Mouse (Mus musculus): ENCODE measurements around the gene Nfia.

Nfia gene

DNA sequence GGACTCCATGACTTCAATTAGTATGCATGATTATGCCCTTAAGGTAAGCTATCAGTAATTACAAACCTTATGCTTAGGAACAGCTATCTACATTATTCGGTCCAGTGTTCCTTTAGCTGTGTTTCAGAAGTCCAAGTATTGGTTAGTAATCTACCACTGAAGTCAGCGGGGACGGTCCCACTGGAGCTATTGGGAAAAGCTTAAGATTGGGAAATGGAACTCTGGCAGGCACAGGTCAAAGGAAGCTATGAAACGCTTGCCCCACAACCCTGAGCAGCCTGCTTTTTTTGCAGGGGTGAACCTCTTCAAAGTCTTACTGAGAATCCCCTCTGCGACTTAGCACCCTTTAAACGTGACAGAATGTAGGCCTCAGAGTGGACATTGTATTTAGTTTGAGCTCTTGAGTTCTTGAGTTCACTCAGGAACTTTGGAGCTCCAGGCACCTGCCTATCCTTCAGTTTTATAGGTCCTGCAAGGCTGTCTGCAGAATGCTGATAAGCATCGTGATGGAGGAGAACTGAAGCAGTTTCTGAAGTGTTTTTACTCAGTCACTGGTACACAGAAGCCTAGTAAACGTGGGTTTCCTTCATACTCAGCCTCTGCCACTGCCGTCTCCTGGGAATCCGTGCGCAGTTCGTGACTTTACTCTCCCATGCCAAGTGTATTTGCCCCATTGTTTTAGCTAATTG, 127.9 kb downstream of the Nfia start:
- DNase-seq (ENCODE audit: inconsistent age in 2 of 2, low spot score in 1 of 2), result peak in 1 of 2 experiments; percentile 48

- no peak for DNase-seq (ENCODE audit: inconsistent age in 2 of 2, low spot score in 1 of 2)
Measured at GRCm38 (mm10) chr4:97905826-97906225, 133.3 kb downstream of the Nfia start.

DNA sequence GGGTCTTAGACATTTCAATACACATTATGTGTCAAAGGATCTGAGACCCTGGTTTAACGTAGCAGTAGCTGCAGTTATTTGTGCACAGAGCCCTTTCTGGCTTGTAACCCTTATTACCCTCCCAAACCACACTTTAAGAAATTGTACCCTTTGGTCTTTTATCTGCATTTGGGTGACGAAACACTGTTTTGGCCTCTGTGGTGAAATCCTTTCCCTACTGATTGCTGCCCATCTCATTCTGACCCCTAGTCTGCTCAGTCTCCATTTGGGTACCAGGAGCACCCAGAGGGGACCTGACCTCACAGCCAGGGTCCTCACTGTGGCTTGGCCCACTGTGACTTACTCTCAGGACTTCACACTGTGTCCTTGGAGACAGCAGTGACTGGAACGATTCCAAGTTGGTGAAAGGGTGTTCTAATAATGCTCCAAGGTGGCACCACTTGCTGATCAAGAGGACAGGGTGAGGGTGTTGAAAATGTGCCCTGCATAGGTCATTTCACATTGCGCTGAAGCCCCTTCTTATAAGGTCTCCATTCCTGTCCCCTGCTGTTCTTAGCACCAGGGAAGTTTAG, 136.1 kb downstream of the Nfia start:
- peak in 1 of 2 experiments; percentile 77 for DNase-seq (ENCODE audit: inconsistent age in 2 of 2, low spot score in 1 of 2)

GRCm38 (mm10) chr4:97910115-97910776, 137.7 kb downstream of the Nfia start:
- DNase-seq (ENCODE audit: inconsistent age in 2 of 2, low spot score in 1 of 2), result peak in 1 of 2 experiments; percentile 31

DNA sequence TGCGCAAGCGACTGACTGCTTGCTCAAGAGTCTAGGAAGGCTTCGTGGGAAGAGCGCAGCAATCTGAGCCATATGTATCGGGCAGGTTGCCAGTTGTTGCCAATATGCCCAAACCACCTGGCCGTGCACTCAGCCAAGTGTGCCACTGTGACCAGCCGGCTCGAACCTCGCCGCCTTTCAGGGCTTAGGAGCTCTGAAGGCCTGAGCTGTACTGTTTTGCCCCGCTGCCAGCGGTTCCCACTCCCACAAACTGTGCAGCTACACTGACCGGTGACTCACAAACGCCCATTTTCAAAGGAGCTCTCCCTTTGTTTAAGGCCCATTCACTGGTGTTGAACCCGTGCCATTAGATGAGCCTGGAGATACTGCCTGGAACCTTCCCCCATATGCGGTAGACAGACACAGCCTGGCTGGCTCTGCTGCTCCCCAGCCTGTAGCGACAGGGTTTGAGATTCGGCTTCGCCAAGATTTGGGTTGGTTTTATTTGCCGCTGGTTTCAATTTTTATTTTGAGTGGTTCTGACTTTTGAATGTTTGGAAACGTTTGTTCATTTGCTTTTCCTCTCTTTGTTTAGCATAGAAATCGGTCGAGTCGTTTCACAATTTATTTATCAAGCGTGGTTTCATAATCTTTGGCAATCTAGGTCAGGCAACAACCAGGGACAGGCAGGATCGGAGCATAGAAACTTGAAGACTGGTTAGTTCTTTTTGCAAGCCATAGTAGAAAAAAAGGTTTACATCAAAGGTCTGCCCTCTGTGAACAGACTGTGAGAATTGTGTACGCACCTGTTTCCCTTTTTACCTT, 138.4 kb downstream of the Nfia start:
- DNase-seq (ENCODE audit: inconsistent age in 2 of 2, low spot score in 1 of 2), result peak in 1 of 2 experiments; percentile 65

- no peak for DNase-seq (ENCODE audit: inconsistent age in 2 of 2, low spot score in 1 of 2)
Measured at GRCm38 (mm10) chr4:97911755-97912154, 139.2 kb downstream of the Nfia start.

DNA sequence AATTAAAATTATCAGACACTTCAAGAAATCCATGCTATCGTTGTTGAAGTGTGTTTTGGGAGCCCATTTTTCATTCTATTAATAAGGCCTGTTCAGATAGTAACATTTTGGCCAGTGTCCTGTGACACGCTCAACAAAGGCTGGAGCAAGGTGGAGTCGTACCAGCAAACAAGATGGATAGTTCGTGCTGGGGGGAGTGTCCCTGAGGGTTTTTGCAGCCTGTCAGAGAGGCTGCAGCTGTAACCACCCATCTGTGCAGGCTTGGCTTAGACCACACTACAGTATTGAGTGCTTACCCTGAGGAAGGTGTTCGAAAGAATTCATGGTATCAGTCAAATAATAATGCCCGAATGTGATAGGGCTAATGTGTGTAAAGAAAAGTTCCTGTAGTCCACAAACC, 139.6 kb downstream of the Nfia start:
- DNase-seq (ENCODE audit: inconsistent age in 2 of 2, low spot score in 1 of 2), result no peak

DNA sequence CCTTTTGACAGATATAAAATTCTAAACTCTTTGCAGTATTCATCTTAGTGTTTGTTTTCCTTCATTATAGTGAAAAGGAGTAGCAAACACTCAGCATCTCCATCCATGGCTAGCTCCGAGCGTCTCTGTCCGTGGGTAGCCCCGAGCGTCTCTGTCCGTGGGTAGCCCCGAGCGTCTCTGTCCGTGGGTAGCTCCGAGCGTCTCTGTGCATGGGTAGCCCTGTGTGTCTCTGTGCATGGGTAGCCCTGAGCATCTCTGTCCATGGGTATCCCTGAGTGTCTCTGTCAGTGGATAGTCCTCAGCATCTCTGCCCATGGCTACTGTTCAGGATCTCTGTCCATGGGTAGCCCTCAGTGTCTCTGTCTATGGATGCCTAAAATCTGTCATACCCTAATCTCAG, 140.0 kb downstream of the Nfia start:
- DNase-seq (ENCODE audit: inconsistent age in 2 of 2, low spot score in 1 of 2), result no peak

DNA sequence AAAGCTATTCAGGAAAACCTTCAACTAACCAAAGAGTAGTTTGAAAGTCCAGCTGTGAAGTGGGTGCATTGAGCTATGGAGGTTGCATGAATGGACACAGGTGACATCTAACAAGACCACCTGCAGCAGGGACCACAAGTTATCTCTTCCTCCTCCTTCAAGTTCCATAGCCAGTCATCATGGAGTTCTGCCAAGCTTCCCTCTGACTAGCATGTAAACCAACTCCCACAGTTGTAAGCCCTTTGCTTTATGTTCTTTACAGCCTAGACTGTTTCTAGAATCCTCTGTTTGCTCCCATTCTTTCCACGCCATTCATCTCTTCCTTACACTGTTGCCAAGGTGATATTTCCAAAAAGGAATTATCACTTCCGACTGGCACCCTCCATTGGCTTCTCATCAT, 141.8 kb downstream of the Nfia start:
- no peak for DNase-seq (ENCODE audit: inconsistent age in 2 of 2, low spot score in 1 of 2)

GRCm38 (mm10) chr4:97914761-97915160, 142.2 kb downstream of the Nfia start:
- peak in 1 of 2 experiments; percentile 57 for DNase-seq (ENCODE audit: inconsistent age in 2 of 2, low spot score in 1 of 2)

DNA sequence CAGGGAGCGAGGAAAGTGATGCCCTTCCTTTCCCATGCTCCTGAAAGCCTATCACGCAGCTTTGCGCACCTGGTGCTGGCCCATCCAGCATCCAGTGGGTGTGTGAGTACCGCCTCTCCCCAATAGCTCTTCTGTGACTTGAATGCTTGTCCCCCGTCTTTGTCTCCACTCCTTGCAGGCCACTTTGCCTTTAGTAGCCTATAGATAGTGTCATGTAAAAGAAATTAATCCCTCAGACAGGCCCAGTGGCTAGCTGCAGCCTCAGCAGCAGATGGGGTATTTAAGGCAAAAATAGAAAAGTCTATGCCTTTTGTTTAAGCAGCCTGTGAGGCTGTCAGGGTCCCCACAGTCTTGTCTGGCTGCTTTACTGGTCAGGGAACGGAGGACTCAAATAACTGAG, 145.0 kb downstream of the Nfia start:
- DNase-seq (ENCODE audit: inconsistent age in 2 of 2, low spot score in 1 of 2), result no peak

DNA sequence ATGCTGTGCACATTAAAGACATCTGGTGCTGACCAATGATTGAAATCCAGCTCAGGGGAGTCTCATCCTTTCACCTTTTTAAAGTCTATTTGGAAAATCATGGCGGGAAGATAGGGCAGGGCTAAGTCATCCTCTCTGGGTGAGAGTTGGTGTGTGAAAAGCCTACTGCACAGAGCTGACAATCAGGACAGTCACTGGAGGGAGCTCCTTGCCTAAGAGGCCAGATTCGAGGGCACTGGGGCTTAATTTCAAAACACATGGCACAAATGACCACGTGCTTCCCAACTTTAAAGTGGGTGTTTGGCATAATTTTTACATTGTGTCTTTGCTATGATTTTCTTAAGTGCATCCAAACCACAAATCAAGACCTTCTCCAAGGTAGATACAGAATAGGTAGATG, 146.1 kb downstream of the Nfia start:
- peak in 1 of 2 experiments; percentile 60 for DNase-seq (ENCODE audit: inconsistent age in 2 of 2, low spot score in 1 of 2)

DNA sequence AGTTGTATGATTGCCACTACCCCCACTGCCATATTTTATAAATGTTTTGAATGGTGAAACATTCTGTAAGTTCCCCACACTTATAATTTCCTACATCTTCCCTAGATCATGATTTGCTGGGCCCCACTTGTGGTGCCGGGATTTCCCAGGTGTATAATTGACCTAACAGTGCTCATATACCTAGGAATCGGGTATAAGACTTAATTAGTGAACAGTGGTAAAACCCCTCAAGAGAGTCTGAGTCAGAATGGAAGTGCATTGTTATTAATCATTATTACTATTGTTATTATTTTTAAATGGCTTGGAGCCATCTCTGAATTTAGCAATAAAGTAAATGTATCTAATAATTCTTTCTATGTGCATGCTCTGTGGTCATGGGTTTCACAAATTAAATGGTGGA, 147.2 kb downstream of the Nfia start:
- DNase-seq (ENCODE audit: inconsistent age in 2 of 2, low spot score in 1 of 2), result no peak

GRCm38 (mm10) chr4:97920287-97921079, 147.9 kb downstream of the Nfia start:
- DNase-seq (ENCODE audit: inconsistent age in 2 of 2, low spot score in 1 of 2), result peak; percentile 65 to 91

DNA sequence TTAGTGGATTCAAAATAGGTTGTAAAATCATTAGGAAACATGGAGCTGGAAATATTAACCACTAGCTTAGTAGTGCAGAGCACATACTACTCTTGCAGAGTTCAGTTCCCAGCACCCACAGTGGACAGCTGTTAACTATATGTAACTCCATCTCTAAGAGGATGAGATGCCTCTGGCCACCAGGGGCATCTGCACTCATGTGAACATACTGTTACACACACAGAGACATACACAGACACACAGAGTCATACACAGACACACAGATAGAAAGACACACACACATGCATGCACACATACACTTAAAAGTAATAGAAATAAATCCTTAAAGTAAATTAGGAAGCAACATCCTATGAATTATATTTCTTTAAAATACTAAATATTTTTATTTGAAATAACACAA, 149.1 kb downstream of the Nfia start:
- DNase-seq (ENCODE audit: inconsistent age in 2 of 2, low spot score in 1 of 2), result no peak

- no peak for DNase-seq (ENCODE audit: inconsistent age in 2 of 2, low spot score in 1 of 2)
Measured at GRCm38 (mm10) chr4:97923248-97923647, 150.7 kb downstream of the Nfia start.

- DNase-seq (ENCODE audit: inconsistent age in 2 of 2, low spot score in 1 of 2), result peak; percentile 68 to 90
Measured at GRCm38 (mm10) chr4:97923876-97924316, 151.4 kb downstream of the Nfia start.

GRCm38 (mm10) chr4:97924414-97924813, 151.9 kb downstream of the Nfia start:
- peak in 1 of 2 experiments; percentile 56 for DNase-seq (ENCODE audit: inconsistent age in 2 of 2, low spot score in 1 of 2)

GRCm38 (mm10) chr4:97924855-97925254, 152.3 kb downstream of the Nfia start:
- no peak for DNase-seq (ENCODE audit: inconsistent age in 2 of 2, low spot score in 1 of 2)

DNA sequence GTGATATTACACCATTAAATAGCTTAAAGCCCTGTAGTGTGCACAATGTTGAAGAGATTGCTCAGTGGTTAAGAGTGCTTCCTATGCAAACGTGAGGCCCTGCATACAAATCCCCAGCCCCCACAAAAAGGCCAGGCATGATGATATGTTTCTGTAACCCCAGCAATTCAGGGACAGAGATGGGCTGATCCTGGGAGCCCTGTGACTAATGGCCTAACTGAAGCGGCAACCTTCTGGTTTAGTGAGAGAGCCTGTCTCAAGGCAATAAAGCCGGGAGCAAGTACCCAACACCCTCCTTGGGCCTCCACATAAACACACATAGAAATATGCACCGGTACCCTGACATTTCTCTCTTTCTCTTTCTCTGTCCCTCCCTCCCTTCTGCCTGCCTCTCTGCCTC, 153.1 kb downstream of the Nfia start:
- peak; percentile 34 to 88 for DNase-seq (ENCODE audit: inconsistent age in 2 of 2, low spot score in 1 of 2)
